Mouse (Mus musculus): ENCODE data around the gene Mpdu1. TPM values are rescaled to one million over a fixed set of nuclear protein-coding genes. Genes with fewer than 3 reads are reported as not detected.
"Not testable (repeated sequence)": the region's sequence is repeated elsewhere in the genome, so short reads cannot be mapped to it uniquely, and the experiment has no call there.

The Mpdu1 gene
- 81.4 and 82.6 TPM in 2 replicates for polyA plus RNA-seq (2016; fragmentation: Nextera tagmentation; extraction: Ambion mirVana)

DNA sequence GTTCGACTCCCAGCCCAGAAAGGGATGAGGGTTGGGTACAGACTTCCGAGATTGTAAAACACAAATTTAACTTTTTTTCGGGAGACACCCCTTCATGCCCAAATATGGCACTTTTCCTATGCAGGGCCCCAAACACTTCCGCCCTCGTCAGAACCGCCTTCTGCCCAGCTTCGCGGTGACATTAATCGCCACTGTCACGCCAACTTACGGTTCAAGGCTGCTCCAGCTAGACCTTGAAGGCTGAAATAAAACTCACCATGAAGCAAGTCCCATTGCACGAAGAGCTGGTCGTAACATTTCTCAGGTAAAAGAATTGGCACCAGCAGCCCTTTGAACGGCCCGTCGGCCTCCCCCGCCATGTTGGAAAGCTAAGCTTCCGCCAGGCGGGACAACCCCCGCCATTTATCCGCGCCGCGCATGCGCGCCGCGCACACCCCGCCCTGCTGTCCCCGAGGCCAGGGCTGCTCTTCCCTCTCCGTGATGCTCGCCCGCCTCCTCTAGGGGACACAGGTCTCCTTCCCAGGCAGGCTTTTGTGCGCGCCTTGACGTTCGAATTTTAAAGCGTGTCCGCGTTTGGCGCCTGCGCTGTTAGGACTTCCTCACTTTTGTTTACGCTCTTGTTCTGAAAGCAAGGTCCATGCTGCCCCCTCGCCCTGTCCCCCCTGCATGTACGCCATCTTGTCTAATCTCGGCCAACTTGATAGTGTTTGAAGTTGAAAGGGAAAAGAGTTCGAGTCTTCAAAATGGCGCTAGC, at the start of gene Mpdu1:
Gene Mpdu1 (minus strand): TSS at position 430 of the 754 bp plus-strand sequence.
- ATAC-seq (ENCODE audit: low FRiP score, low read depth), result peak; percentile 94
- H3K36me3 ChIP-seq, result peaks cover 51% of the 10 kb centered on the region
- peak within 1 kb of the TSS; percentile 63 for H3K9ac ChIP-seq
- under 1% methylated on average over 48 of the region's 48 CpGs for WGBS
- peak within 1 kb of the TSS; percentile 51 for H3K4me3 ChIP-seq
- peaks cover 20% of the 10 kb centered on the region for H3K4me1 ChIP-seq
- peak within 1 kb of the TSS; percentile 92 for H3K27ac ChIP-seq
- peak within 1 kb of the TSS; percentile 65 for H3K4me2 ChIP-seq (replicated peaks)
- no peaks in the 10 kb centered on the region for H3K27me3 ChIP-seq (replicated peaks)
- H3K9me3 ChIP-seq, result no peaks in the 10 kb centered on the region

- ATAC-seq (ENCODE audit: low FRiP score, low read depth), result no peak
- H3K4me3 ChIP-seq, result no peak overlapping the region
- no peaks in the 10 kb centered on the region for H3K4me1 ChIP-seq
- H3K27ac ChIP-seq, result no peak overlapping the region
- H3K36me3 ChIP-seq, result no peaks in the 10 kb centered on the region
- WGBS, result 85% methylated on average over 2 of the region's 2 CpGs
- H3K4me2 ChIP-seq (replicated peaks), result no peak overlapping the region
- H3K9me3 ChIP-seq, result 0 out of 2 replicates have a peak, but pooled peaks cover 4% of the 10 kb centered on the region
- H3K27me3 ChIP-seq (replicated peaks), result no peaks in the 10 kb centered on the region
- H3K9ac ChIP-seq, result no peak overlapping the region
Observed at GRCm38 (mm10) chr11:69711082-69711481, 48.6 kb upstream of the Mpdu1 start.

GRCm38 (mm10) chr11:69710470-69710869, 48.0 kb upstream of the Mpdu1 start:
- ATAC-seq (ENCODE audit: low FRiP score, low read depth), result no peak
- Histone ChIP-seq H3K4me3 (no peak overlapping the region), H3K9me3 (0 out of 2 replicates have a peak, but pooled peaks cover 3% of the 10 kb centered on the region), H3K27ac (no peak overlapping the region), H3K4me2 (replicated peaks) (no peak overlapping the region), H3K4me1 (no peaks in the 10 kb centered on the region), H3K27me3 (replicated peaks) (no peaks in the 10 kb centered on the region), H3K36me3 (no peaks in the 10 kb centered on the region), H3K9ac (no peak overlapping the region)
- 77% methylated on average over 3 of the region's 3 CpGs for WGBS

DNA sequence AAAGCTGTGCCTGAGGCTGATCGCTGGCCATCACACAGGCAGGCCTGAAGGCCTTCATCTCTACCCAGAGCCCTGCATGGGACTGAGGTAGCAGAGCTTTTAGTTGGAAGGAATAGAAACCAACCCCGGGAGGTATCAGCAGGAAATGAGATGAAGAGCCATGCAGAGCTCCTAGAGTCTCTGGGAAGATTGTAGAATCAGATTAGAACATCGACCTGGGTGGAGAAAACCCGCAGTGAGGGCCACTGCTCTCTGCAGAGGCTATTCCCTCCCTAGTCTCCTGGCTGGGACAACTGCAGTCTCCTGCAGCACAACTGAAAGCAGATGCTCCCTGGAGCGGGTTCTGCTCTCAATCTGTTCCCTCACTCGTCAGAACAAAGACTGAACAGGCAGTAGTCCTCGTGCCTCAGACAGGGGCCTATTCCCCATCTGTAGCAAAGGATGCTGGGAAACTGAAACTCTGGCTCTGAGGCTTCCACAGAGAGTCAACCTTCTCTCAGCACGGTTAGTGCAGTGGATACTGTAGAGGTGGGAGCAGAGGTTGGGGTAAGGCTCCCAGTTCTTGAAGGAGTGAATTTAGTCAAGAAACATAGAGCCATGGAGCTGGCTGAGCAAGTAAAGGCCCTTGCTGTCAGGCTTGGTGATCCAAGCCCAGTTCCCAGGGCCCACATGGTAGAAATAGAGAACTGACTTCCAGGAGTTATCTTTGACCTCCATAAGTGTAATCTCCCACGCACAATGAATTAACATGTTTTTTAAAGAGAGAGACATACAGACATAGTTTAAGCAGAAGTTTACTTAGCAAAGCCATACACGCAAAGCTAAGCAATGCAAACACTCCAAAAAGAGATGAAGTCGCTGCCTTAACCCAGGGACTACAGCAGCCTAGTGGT, 47.4 kb upstream of the Mpdu1 start:
- Histone ChIP-seq H3K36me3 (no peaks in the 10 kb centered on the region), H3K4me3 (no peak overlapping the region), H3K9me3 (no peaks in the 10 kb centered on the region), H3K4me1 (no peaks in the 10 kb centered on the region), H3K9ac (no peak overlapping the region), H3K27me3 (replicated peaks) (no peaks in the 10 kb centered on the region), H3K27ac (no peak overlapping the region), H3K4me2 (replicated peaks) (no peak overlapping the region)
- WGBS, result 63% methylated on average over 11 of the region's 11 CpGs
- no peak for ATAC-seq (ENCODE audit: low FRiP score, low read depth)

- Histone ChIP-seq H3K27me3 (replicated peaks) (no peaks in the 10 kb centered on the region), H3K4me2 (replicated peaks) (no peak overlapping the region), H3K36me3 (no peaks in the 10 kb centered on the region), H3K9ac (no peak overlapping the region), H3K4me3 (no peak overlapping the region), H3K27ac (no peak overlapping the region), H3K9me3 (no peaks in the 10 kb centered on the region), H3K4me1 (no peaks in the 10 kb centered on the region)
- ATAC-seq (ENCODE audit: low FRiP score, low read depth), result no peak
- WGBS, result 86% methylated on average over 3 of the region's 3 CpGs
Observed at GRCm38 (mm10) chr11:69708614-69709265, 46.3 kb upstream of the Mpdu1 start.

GRCm38 (mm10) chr11:69707873-69708381, 45.5 kb upstream of the Mpdu1 start:
- no peak overlapping the region for H3K27ac ChIP-seq
- H3K4me1 ChIP-seq, result no peaks in the 10 kb centered on the region
- H3K4me2 ChIP-seq (replicated peaks), result no peak overlapping the region
- no peak overlapping the region for H3K4me3 ChIP-seq
- no peak overlapping the region for H3K9ac ChIP-seq
- no peaks in the 10 kb centered on the region for H3K9me3 ChIP-seq
- no peak for ATAC-seq (ENCODE audit: low FRiP score, low read depth)
- no peaks in the 10 kb centered on the region for H3K27me3 ChIP-seq (replicated peaks)
- H3K36me3 ChIP-seq, result no peaks in the 10 kb centered on the region
- WGBS, result 88% methylated on average over 4 of the region's 4 CpGs

- Histone ChIP-seq H3K36me3 (no peaks in the 10 kb centered on the region), H3K4me1 (no peaks in the 10 kb centered on the region), H3K27ac (no peak overlapping the region), H3K4me3 (no peak overlapping the region), H3K9me3 (no peaks in the 10 kb centered on the region), H3K4me2 (replicated peaks) (no peak overlapping the region), H3K9ac (no peak overlapping the region), H3K27me3 (replicated peaks) (no peaks in the 10 kb centered on the region)
- no peak for ATAC-seq (ENCODE audit: low FRiP score, low read depth)
- WGBS, result 90% methylated on average over 4 of the region's 4 CpGs
Observed at GRCm38 (mm10) chr11:69707480-69707847, 45.0 kb upstream of the Mpdu1 start.

- Histone ChIP-seq H3K4me3 (no peak overlapping the region), H3K9ac (no peak overlapping the region), H3K27ac (no peak overlapping the region), H3K4me1 (no peaks in the 10 kb centered on the region), H3K36me3 (no peaks in the 10 kb centered on the region), H3K9me3 (no peaks in the 10 kb centered on the region), H3K27me3 (replicated peaks) (no peaks in the 10 kb centered on the region), H3K4me2 (replicated peaks) (no peak overlapping the region)
- ATAC-seq (ENCODE audit: low FRiP score, low read depth), result no peak
- 50% methylated on average over 6 of the region's 6 CpGs for whole genome bisulfite sequencing
Observed at GRCm38 (mm10) chr11:69706775-69707479, 44.5 kb upstream of the Mpdu1 start.

GRCm38 (mm10) chr11:69704613-69705010, 42.2 kb upstream of the Mpdu1 start:
- 58% methylated on average over 2 of the region's 2 CpGs for WGBS
- H3K36me3 ChIP-seq, result no peaks in the 10 kb centered on the region
- no peaks in the 10 kb centered on the region for H3K9me3 ChIP-seq
- no peak overlapping the region for H3K27ac ChIP-seq
- no peak overlapping the region for H3K9ac ChIP-seq
- no peaks in the 10 kb centered on the region for H3K27me3 ChIP-seq (replicated peaks)
- ATAC-seq (ENCODE audit: low FRiP score, low read depth), result no peak
- H3K4me2 ChIP-seq (replicated peaks), result no peak overlapping the region
- no peak overlapping the region for H3K4me3 ChIP-seq
- no peaks in the 10 kb centered on the region for H3K4me1 ChIP-seq

GRCm38 (mm10) chr11:69703814-69704612, 41.6 kb upstream of the Mpdu1 start:
- H3K4me2 ChIP-seq (replicated peaks), result no peak overlapping the region
- WGBS, result 71% methylated on average over 8 of the region's 8 CpGs
- H3K4me3 ChIP-seq, result no peak overlapping the region
- no peak for ATAC-seq (ENCODE audit: low FRiP score, low read depth)
- no peak overlapping the region for H3K27ac ChIP-seq
- H3K9ac ChIP-seq, result no peak overlapping the region
- H3K36me3 ChIP-seq, result no peaks in the 10 kb centered on the region
- H3K9me3 ChIP-seq, result no peaks in the 10 kb centered on the region
- H3K4me1 ChIP-seq, result no peaks in the 10 kb centered on the region
- no peaks in the 10 kb centered on the region for H3K27me3 ChIP-seq (replicated peaks)

GRCm38 (mm10) chr11:69703381-69703780, 40.9 kb upstream of the Mpdu1 start:
- ATAC-seq (ENCODE audit: low FRiP score, low read depth); H3K4me3 ChIP-seq; H3K4me2 ChIP-seq (replicated peaks); H3K9ac ChIP-seq; H3K4me1 ChIP-seq; H3K27ac ChIP-seq; H3K36me3 ChIP-seq; H3K27me3 ChIP-seq (replicated peaks); H3K9me3 ChIP-seq: not testable (repeated sequence)
- WGBS, result 71% methylated on average over 3 of the region's 3 CpGs

All from neural tube, embryonic 12.5 days (tissue).